Mouse (Mus musculus) adrenal gland, postnatal 4 days (tissue): ENCODE results near the gene Tvp23b. TPM values are rescaled to one million over a fixed set of nuclear protein-coding genes. Genes with fewer than 3 reads are reported as not detected.
A peak's percentile ranks its signal among the peaks of the same experiment; 100 is the strongest.

ENCODE experiments used
- DNase-seq, 2 experiments: peaks; one replicate each; pipeline ENCODE4 v3.0.0; 2021 to 2022; ENCODE audit warnings: low spot score in 2 of 2, mixed read lengths in 2 of 2
- long read RNA-seq, 2 experiments: library from polyadenylated mRNA; stranded (forward); transcript quantifications; one replicate each; pipeline ENCODE4 v2.0.0; 2021
- total RNA-seq, 2 experiments: library from RNA; stranded (reverse); gene quantifications; 2 replicates each; pipeline ENCODE4 v1.2.3; 2021

The Tvp23b gene
- total RNA-seq, result 10 to 100 TPM; 34.4 to 41.1 TPM
- long read RNA-seq, experiment 1, transcript Tvp23b-201 (7 exons, 1,784 nt), result major isoform, 45 of 63 reads
- long read RNA-seq, experiment 1, partial matches to known transcripts, result 4 of 63 reads
- long read RNA-seq, experiment 1, other reads (novel, unspliced or antisense), result 14 of 63 reads
- long read RNA-seq, experiment 2, transcript Tvp23b-201 (7 exons, 1,784 nt), result major isoform, 61 of 83 reads
- long read RNA-seq, experiment 2, partial matches to known transcripts, result 7 of 83 reads
- long read RNA-seq, experiment 2, other reads (novel, unspliced or antisense), result 15 of 83 reads

DNA sequence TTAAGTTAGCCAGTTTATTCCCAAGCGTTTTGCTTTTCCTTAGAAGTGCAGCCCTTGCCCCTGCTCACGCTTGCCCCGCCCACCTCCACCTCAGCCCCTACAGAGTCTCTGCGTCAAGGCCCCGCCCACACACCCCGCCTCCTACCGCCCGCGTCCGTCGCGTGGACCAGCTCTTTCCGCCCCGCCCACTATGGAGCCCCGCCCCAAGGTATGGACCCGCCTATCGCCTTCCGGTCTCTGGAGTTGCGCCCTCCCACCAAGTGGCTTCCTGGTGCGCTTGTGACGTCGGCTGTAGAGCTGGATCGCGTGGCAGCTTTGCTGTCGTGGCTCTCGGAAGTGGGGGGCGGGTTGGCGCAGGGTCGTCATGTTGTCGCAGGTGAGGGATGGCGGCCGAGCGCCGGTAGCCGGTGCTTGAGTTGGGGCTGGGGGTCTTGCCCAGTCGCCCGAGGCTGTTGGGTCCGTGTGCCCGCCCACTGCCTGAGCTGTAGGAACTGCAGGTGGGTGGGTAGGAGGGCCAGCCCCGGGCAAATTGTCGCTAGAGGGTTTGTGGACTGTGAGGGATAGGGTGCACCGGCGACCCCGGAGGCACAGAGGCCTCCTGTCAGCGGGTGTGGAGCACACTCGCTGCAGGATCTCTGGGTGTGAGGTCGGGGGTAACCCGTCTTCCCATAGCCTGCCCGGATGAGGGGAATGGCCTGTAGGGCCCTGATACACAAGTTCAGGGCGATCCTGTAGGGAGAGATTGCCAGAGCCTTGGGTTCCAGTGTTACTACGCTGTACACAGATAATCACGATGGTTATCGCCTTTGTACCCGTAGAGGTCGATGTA, at the start of gene Tvp23b:
Gene Tvp23b, plus strand, starts transcription at position 236 of the 829 bp plus-strand sequence.
- peak; percentile 94 to 99 for DNase-seq

DNA sequence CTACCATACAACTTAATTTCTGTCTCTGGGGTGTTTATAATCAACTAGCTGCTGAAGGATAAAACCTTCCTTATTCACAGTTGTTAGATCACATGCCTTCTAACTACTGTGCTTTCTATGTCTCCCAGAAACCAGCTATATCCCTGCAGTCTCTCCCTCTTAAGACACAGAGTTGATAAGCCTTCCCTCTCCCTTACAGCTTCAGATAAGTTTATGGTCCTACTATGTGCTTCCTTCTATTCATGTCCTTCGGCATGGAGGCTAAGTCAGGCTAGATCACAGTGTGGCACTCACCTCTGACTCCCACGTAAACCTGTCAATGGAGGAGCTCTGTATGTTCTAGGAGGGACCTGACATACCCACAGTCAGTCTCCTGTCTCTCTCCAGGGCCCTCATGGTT, 48.9 kb upstream of the Tvp23b start:
- no peak for DNase-seq

DNA sequence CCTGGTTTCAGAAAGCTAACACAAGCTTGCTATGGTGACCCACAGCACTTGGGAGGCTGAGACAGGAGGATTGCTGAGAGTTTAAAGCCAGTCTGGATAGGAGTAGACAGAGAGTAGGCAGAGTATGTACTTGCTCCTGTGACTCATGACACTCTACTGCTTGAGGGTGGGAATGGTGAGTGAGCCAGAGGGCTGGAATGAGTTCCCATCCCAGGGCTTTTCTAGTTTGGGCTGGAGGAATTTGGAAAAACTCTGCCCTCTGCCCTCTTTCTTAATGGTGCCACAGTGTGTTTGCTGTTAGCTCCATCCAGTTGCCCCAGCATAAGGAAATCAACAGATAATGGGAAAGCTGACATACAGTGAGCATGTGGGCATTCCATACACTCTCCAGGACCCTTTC, 47.3 kb upstream of the Tvp23b start:
- DNase-seq, result no peak

DNA sequence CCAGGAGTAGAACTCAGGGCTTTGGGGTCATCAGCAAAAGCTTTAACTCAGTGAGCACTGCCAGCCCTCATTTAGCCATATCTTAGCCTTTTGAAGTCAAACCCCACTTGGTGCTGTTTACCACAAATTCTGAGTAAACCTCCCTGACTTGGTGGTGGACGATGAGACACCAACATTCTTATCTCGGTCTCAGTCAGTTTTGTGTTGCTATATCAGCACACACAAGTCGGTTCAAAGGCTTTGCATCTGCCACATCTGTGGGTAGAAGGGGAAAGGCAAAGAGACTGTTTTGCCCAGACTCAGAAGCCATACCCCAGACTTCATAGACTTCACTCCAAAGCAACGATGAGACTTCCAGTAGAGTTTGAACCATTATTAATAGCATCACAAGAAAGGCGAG, 34.7 kb upstream of the Tvp23b start:
- DNase-seq, result no peak

DNA sequence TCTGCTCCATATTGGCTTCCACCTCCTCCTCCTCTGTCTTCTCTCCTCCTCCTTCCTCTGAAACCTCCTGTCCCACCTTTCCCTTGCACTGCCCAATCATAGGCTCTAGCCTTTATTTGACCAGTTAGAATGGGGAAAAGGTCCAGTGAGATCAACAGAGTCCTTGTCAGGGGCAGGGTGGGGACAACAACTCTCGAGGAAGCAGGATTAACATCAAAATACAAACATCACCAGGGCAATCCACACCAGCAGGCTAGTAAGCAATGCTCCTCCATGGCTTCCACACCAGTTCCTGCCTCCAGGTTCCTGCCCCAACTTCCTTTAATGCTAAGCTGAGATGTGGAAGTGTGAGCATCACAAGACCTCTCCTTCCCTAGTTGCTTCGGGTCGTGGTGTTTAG, 33.5 kb upstream of the Tvp23b start:
- DNase-seq, result no peak

DNA sequence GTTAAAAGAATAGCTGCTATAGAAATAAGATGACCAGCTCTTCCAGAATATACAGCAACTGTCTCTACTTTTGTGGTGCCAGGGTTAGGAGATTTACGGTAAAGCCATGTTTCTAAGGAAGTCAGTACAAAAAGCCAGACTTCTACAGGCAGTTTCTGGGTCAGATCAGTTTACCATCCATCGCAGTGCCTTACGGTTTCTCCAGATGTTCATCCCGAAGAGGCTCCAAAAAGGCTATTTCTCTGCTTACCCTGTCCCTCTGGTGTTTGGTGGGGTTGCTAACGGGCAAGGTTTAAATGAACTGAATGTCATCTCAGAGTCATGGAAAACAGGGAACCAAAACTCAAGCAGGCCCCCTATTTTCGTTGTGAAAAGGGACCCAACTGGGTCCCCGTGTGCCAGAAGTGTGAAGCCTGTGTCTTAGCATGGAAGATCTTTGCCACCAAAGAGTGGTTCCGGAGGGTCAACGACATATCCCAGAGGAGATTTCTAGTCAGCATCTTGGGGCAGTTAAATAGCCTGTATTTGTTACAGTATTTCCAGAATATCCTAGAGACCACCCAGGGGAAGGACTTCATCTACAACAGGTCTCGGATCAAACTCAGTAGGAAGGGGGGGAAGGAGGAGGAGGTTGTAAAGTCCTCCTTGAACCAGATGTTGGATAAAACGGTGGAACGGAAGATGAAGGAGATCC, 32.1 kb upstream of the Tvp23b start, which contains the start of gene Fbxw10:
Gene Fbxw10, plus strand, starts transcription at position 109 of the 694 bp plus-strand sequence.
- no peak for DNase-seq

DNA sequence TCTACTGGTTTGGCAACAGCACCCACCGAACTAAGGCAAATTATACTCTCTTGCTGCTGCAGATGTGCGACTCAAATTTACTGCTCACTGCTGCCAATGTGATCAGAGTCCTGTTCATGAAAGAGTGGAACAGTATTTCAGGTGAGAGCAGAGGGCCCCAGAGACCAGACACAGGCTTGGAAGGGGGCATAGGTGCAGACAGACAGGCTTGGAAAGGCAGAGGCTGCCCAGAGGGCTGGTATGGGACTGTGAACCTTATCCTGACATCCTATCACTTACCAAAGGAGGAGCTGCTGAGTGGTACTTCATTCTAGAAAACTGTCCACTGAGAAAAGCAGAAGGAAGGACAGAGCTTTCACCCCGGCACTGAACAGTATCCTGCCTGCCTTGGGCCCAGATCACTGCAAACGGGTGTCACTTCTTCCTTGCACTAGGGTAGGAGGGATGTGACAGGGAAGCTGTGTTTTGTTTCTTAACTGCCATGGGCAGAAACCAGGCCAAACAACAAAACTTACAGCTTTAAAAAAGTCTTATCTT, 31.5 kb upstream of the Tvp23b start:
- no peak for DNase-seq

DNA sequence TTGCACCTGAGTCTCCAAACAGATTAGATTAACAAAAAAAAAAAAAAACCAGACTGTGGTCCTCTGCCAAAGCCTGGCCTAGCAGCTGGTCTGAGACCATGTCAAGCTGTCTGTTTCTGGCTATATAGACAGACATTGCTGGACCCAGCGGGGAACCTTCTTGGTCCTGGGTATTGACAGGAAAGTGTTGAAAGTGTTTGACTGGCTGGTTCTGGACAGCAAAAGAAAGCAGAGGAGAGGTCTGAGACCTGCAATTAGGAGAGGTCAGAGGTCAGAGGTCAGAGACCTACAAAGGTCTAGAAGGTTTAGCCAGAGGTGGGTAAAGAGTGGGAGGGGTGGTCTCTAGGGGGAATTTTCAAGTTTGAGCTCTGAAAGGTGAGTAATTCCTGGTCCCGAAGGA, 31.0 kb upstream of the Tvp23b start:
- DNase-seq, result no peak

DNA sequence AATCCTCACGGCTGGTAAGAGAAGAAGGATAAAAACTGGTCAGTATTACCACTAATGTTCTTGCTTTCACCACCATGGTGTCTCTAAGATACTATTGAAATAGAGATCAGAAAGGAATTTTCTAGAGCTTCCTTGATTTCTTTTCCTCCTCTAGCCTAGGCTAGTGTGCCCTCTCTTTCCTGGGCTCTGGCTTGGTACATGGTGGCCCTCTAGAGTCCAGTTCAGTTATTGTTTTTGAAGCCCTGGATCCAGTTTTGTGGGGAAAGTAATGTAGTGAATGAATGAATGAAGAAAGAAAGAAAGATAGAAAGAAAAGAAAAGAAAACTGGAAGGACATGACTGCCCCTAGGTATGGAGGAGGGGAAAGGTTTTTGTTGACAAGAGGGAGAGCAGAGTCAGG, 28.1 kb upstream of the Tvp23b start:
- no peak for DNase-seq

DNA sequence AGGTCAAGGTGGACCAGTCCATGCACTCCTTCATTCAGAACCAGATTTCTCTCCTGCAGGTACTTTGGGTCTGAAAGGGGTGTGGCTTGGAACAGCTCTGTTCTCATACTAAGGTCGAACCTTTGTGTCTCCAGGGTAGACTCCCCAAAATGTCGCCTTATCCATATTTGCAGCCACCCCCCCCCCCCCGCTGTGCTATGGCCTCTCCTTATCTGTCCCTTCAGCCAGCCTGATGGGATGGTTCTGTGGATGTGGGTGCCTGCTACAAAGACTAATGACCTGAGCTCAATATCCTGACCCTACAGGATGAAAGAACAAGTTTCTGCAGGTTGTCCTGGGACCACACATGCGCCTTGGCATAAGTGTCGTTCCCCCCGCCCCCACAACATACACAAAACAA, 25.9 kb upstream of the Tvp23b start:
- no peak for DNase-seq

DNA sequence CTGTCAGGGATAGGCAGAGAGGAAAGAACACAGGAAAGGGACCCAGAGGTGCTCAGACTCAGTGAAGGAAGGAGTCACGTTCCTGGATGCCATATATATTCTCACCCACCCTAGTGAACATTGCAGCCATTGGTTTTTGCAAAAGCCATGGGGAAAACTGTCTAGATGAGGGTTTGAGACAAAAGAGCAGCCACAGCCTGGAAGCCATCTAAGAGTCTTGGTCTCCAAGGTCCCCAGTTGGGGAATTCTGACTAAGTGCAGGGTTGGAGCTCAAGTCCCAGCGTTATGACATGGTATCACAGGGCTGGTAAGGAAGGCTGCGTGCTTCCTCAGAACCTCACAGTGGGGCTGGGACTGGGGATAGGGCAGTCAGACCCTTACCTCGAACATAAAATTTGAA, 13.7 kb upstream of the Tvp23b start:
- DNase-seq, result no peak

DNA sequence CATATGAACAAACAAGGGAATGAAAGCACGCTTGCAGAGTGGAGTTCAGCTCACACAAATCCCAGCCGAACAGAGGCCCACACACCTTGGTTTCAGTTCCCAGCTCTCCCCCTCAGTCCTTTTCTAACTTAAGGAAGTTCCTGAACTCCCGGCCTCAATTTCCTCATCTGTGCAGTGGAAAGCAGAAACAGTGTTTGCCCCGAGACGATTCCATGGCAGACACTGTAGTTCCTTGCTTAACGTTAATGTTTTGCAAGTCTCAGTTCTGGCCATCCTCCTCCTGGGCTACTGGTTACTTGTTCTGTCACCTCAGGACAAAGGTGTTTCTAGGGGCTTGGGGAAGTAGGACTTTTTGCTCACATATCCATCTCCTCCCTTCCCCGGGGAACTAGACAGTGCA, 12.6 kb upstream of the Tvp23b start:
- no peak for DNase-seq

DNA sequence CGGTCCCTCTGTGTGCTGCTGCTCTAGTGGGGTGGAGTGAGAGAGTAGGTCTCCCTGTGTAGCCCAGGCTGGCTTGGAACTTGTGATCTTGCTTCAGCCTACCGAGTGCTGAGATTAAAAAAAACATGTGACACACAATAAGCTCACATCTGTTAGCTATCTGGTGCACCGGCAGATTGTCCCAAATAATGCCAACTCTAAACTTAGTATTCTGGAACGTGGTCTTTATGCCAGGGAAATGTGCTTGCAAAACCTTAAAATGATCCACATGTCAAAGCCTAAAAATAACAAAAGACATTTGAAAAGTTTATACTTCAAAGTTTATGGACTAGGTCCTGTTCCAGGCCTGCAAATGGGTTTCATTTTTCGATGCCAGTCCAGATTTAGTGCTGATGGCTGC, 10.1 kb upstream of the Tvp23b start:
- no peak for DNase-seq

DNA sequence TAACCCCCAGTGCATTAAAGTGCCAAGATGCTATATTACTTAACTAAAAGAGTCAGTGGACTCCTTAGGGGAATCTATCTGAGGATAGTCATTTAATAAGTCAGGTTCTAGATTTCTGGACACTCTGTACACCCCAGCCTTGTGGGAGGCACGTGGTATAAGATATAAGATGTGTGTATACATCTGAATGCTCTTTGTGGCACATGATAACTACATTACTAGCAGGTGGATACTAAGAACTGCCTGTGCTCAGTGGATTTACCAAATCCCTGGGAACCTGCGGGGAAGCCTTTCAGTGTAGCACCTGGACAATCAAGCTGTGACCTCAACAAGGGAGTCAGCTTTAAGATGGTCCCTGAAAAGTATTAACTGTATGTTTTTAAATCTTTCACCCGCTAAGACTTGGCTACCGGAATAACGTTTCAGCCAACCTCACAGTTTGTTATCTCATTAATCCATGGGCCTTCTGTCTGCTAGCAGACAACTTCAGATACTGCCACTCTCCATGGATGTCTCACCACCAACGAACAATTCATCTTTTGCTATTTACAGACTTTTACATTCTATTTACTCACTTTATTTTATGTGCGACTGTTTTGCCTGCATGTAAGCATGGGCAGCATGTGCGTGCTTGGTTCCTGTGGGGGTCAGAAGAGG, 9.4 kb upstream of the Tvp23b start:
- no peak for DNase-seq

DNA sequence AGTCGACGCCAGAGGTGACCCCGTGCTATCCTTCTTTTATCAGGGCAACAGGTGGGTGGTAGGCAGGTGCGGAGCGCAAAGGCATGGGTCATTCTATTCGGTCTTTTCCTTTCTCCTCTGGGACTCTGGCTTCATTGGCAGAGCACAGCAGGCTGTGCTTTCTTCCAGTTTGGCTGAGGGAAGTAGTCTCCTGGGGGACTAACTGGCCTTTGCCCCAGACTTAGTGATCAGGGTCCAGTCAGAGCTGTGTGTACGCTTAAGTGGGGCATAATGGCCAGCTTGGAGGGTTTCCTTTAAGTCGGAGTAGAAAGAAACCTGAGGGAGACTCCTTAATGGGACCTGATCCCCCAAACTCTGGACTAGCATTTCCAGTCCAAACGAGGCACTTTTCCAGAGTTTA, 5.8 kb upstream of the Tvp23b start:
- no peak for DNase-seq

DNA sequence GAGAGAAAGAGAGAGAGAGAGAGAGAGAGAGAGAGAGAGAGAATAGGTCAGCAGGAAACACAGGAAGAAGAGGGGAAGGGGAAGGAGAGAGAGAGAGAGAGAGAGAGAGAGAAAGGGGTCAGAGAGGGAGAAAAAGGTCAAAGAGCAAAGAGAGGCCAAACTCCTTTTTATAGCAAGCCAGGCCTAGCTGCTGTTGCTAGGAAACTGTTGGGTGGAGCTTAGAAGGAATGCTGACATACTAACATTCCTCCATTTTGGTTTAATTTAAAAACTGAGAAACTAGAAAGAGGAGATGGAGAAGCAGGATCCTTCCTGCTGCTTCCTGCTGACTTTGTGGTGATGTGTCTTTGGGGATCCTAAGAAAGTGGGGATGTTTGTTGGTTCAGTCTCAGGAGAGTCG, 3.6 kb upstream of the Tvp23b start:
- DNase-seq, result no peak

DNA sequence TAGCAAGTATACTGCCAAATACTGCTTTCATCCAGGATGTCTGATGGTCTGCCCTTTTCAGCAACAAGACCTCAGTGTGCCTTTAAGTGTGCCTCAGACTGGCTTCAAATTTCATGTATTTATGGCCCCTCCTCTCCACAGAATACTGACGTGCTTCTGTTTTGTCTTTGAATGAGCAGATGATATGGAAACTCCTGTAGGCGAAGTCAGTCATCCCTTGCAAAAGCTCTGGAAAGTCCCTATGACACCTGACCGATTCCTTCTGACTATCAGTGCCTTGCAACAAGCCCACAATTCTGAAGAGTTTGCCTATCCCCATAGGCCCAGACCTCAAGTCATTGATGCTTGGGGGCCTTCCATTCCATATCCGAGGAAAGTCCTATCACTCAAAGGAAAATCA, 2.8 kb upstream of the Tvp23b start:
- no peak for DNase-seq

DNA sequence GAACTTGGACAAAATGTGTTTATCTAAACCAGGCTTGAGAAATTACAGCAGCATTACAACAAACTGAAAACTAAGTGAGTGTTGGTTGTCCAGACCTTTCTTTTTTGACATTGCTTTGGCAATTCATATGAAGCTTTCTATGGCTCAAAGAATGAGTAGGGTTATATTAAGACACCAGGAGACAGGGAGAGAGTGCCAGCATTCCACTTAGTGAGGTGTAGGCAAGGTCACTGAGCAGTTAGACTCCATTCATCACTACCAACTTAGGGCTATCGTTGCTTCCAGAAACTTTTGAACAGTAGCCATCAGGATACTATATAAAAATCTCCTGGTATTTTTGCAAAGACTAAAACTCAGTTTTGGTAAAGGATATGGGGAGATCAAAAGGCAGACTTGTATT, 1.9 kb upstream of the Tvp23b start:
- DNase-seq, result no peak

DNA sequence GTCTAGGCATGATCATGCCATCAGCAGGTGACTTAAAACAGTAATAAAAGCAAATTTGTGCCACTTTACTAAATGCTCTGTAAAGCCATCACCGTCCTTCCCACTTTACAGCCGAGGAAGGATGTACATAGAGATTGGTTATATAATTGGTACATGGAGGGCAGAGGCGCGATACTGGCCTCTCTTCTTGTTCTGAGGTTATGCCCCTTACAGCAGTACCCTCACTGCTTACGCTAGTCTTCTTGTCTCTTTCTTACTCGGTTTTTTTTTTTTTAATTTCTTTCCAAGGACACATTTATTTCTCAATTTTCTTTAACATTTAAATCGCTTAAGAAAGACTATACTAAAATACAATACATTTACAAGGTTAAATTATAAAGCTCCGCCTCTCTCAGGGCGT, 527 bp upstream of the Tvp23b start:
- DNase-seq, result no peak

DNA sequence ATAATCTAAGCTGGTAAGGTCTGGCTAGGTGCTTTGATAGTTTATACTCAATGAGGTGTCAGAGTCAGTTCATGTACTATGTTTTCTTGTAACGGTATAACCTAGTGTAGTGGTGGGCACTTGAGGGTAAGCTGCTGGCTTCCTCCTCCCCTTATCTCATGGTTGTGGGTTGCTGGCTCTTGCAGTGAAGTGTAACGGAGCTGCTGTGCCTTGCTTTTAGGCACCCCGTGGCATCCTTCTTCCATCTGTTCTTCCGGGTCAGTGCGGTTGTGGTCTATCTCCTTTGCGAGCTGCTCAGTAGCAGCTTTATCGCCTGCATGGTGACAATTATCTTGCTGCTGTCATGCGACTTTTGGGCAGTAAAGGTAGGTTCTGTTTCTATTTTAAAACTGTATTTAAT, 4.2 kb downstream of the Tvp23b start:
- DNase-seq, result no peak

DNA sequence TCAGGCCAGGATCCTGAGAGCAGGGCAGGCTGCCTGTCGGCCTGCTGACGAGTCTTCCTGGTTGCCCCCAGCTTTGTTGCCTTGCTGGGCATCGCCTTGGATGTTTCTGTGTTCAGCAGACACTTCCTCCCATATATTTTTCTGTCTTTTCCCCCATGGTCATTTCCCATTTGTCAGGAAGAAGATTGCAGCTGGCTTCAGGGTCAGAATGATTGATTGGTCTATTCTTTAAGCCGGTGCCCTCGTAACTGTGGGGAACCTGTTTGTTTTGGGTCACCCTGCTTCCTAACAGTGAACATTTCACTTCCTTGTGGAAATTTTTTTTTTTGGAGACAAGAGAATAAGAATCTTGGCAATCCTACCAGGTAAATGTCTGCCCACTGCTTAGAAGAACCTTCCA, 6.1 kb downstream of the Tvp23b start:
- no peak for DNase-seq
